Mouse (Mus musculus) embryonic fibroblast, embryonic 13.5 days (primary cell): ENCODE measurements at regions not wholly inside any gene's neighbourhood (a gene's known extent, or its start where the extent isn't known, plus 50 kb on each side); places are given as distances from the start of the nearest gene placed in this dataset.

Experiments
- CTCF ChIP-seq: IDR thresholded peaks from 2 replicates; pipeline ENCODE4 v1.5.1; 2011; ENCODE audit warnings: mild to moderate bottlenecking, control low read depth, low read length, moderate library complexity, borderline replicate concordance; ENCODE audit not compliant: insufficient read depth
- POLR2A ChIP-seq: IDR thresholded peaks from 2 replicates; pipeline ENCODE4 v1.6.1; 2011; ENCODE audit warnings: low read depth, mild to moderate bottlenecking, control low read depth, low read length, moderate library complexity

DNA sequence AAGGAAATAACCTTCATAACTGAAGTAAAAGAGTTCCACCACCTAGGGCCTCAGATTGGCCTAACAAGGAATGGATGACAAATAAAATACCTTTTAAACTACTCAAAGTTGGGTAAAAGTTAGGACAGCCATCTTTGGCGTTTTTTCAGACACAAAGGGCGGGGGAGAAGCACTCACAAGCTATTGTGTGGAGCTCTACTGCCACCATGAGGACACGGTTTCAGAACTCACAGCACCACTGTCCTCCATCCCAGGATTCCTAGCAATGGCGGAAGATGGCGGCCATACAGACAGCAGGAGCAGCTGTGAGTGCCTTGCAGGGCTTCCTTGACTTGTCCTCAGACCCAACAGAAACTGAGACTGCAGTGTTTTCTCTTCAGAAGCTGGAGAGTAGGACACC, 138.0 kb upstream of the Olfr1324 start:
- no peak for TF ChIP-seq CTCF
- TF ChIP-seq POLR2A: no peak
